Mouse (Mus musculus) midbrain, embryonic 13.5 days (tissue): ENCODE results near the gene Gm16253. TPM values are rescaled to one million over a fixed set of nuclear protein-coding genes. Genes with fewer than 3 reads are reported as not detected.
"Not testable (repeated sequence)": the region's sequence is repeated elsewhere in the genome, so short reads cannot be mapped to it uniquely, and the experiment has no call there.

ENCODE experiments used
- ATAC-seq: fragments of 200-750 bp; cut with Nextera tagmentation; 2 replicates; pipeline ENCODE4 v1.8.0; 2017; ENCODE audit warnings: mild to moderate bottlenecking, moderate TSS enrichment, moderate library complexity
- H3K27ac ChIP-seq: fragments of 300-500 bp; sonication (generic); 2 replicates; pipeline ENCODE4 v1.5.1; 2015; ENCODE audit warnings: inconsistent platforms, mild to moderate bottlenecking, moderate library complexity
- H3K27me3 ChIP-seq: fragments of 300-500 bp; sonication (generic); 2 replicates; pipeline ENCODE4 v1.6.1; 2015; ENCODE audit warnings: mild to moderate bottlenecking, inconsistent platforms
- H3K36me3 ChIP-seq: fragments of 300-500 bp; sonication (generic); 2 replicates; pipeline ENCODE4 v1.6.1; 2015; ENCODE audit warnings: mild to moderate bottlenecking, inconsistent platforms
- H3K4me1 ChIP-seq: fragments of 300-500 bp; sonication (generic); replicated peaks from 2 replicates; pipeline ENCODE4 v1.6.1; 2015; ENCODE audit warnings: inconsistent platforms
- H3K4me2 ChIP-seq: fragments of 300-500 bp; sonication (generic); replicated peaks from 2 replicates; pipeline ENCODE4 v1.6.1; 2015; ENCODE audit warnings: moderate library complexity, mild to moderate bottlenecking, inconsistent platforms
- H3K4me3 ChIP-seq: fragments of 300-500 bp; sonication (generic); replicated peaks from 2 replicates; pipeline ENCODE4 v1.5.1; 2015; ENCODE audit warnings: mild to moderate bottlenecking, inconsistent platforms
- H3K9ac ChIP-seq: fragments of 300-500 bp; sonication (generic); replicated peaks from 2 replicates; pipeline ENCODE4 v1.6.1; 2015; ENCODE audit warnings: mild to moderate bottlenecking, inconsistent platforms
- H3K9me3 ChIP-seq: fragments of 300-500 bp; sonication (generic); 2 replicates; pipeline ENCODE4 v1.6.1; 2016; ENCODE audit warnings: mild to moderate bottlenecking, inconsistent platforms
- WGBS: fragments of 180-500 bp; shearing (Covaris S2); methylation state at CpG from one replicate; pipeline ENCODE4 v1.1.7; 2015; 5-methylcytosine and 5-hydroxymethylcytosine counted together
- polyA plus RNA-seq: library from polyadenylated mRNA; unstranded; fragments of >200 nt; fragmentation: Nextera tagmentation; extraction: Ambion mirVana; gene quantifications from 2 replicates; pipeline ENCODE4 v1.2.1, GENCODE M21; 2015

The Gm16253 gene
- polyA plus RNA-seq, 1 experiment from 2014 or later = 1.7 TPM

- 31% methylated on average over 5 of the region's 5 CpGs for WGBS
- H3K4me1 ChIP-seq = peaks cover 63% of the 10 kb centered on the region
- 0 out of 2 replicates have a peak, but pooled peaks cover 2% of the 10 kb centered on the region for H3K27me3 ChIP-seq
- no peaks in the 10 kb centered on the region for H3K9me3 ChIP-seq
- peak overlapping the region; percentile 84 for H3K4me3 ChIP-seq
- peak overlapping the region; percentile 95 for H3K27ac ChIP-seq
- H3K4me2 ChIP-seq = peak overlapping the region; percentile 84
- H3K36me3 ChIP-seq = 0 out of 2 replicates have a peak, but pooled peaks cover 5% of the 10 kb centered on the region
- ATAC-seq = no peak
- peak overlapping the region; percentile 92 for H3K9ac ChIP-seq
Measured at GRCm38 (mm10) chr3:96603311-96603710, 26.5 kb downstream of the Gm16253 start.

GRCm38 (mm10) chr3:96606007-96606406 lies 29.2 kb downstream of the Gm16253 start:
- not testable (repeated sequence) for H3K36me3 ChIP-seq, H3K27me3 ChIP-seq, ATAC-seq, H3K9me3 ChIP-seq, H3K27ac ChIP-seq, H3K4me3 ChIP-seq, H3K9ac ChIP-seq, H3K4me2 ChIP-seq
- 88% methylated on average over 4 of the region's 4 CpGs for WGBS
- H3K4me1 ChIP-seq = peaks cover 42% of the 10 kb centered on the region

GRCm38 (mm10) chr3:96606618-96607017 lies 29.8 kb downstream of the Gm16253 start:
- no peaks in the 10 kb centered on the region for H3K27me3 ChIP-seq
- no peaks in the 10 kb centered on the region for H3K9me3 ChIP-seq
- ATAC-seq = no peak
- H3K27ac ChIP-seq = no peak overlapping the region
- 0 out of 2 replicates have a peak, but pooled peaks cover 5% of the 10 kb centered on the region for H3K36me3 ChIP-seq
- H3K4me3 ChIP-seq = no peak overlapping the region
- peaks cover 42% of the 10 kb centered on the region for H3K4me1 ChIP-seq
- no peak overlapping the region for H3K9ac ChIP-seq
- WGBS = 94% methylated on average over 4 of the region's 4 CpGs
- H3K4me2 ChIP-seq = no peak overlapping the region

- H3K4me1 ChIP-seq = no peaks in the 10 kb centered on the region
- no peak overlapping the region for H3K4me3 ChIP-seq
- peaks cover 73% of the 10 kb centered on the region for H3K36me3 ChIP-seq
- H3K4me2 ChIP-seq = no peak overlapping the region
- no peak for ATAC-seq
- H3K9me3 ChIP-seq = no peaks in the 10 kb centered on the region
- WGBS = 96% methylated on average over 3 of the region's 3 CpGs
- H3K27me3 ChIP-seq = no peaks in the 10 kb centered on the region
- H3K27ac ChIP-seq = no peak overlapping the region
- H3K9ac ChIP-seq = no peak overlapping the region
Measured at GRCm38 (mm10) chr3:96617941-96618340, 41.2 kb downstream of the Gm16253 start.

GRCm38 (mm10) chr3:96623201-96623600 lies 46.4 kb downstream of the Gm16253 start:
- Histone ChIP-seq H3K4me2 (no peak overlapping the region), H3K27me3 (no peaks in the 10 kb centered on the region), H3K9ac (no peak overlapping the region), H3K4me3 (no peak overlapping the region), H3K36me3 (peaks cover 66% of the 10 kb centered on the region), H3K4me1 (no peaks in the 10 kb centered on the region), H3K27ac (no peak overlapping the region), H3K9me3 (no peaks in the 10 kb centered on the region)
- WGBS = 92% methylated on average over 4 of the region's 4 CpGs
- no peak for ATAC-seq

- no peaks in the 10 kb centered on the region for H3K27me3 ChIP-seq
- H3K9me3 ChIP-seq = no peaks in the 10 kb centered on the region
- peak within 1 kb of the TSS; percentile 76 for H3K4me3 ChIP-seq
- H3K4me2 ChIP-seq = peak within 1 kb of the TSS; percentile 89
- H3K36me3 ChIP-seq = peaks cover 33% of the 10 kb centered on the region
- 2% methylated on average over 48 of the region's 48 CpGs for whole genome bisulfite sequencing
- peak; percentile 96 for ATAC-seq
- peak within 1 kb of the TSS; percentile 78 for H3K9ac ChIP-seq
- peaks cover 23% of the 10 kb centered on the region for H3K4me1 ChIP-seq
- H3K27ac ChIP-seq = peak within 1 kb of the TSS; percentile 79
Measured at GRCm38 (mm10) chr3:96629729-96630600, 53.2 kb downstream of the Gm16253 start, which contains the start of gene Rbm8a. TSS of gene Rbm8a (plus strand) at chr3:96629933.

Other genes with a start within 250 kb of the Gm16253 start
- not detected in 2 replicates for gene BC107364, start 124.7 kb upstream of the Gm16253 start, polyA plus RNA-seq
- 0.62 and 0.76 TPM in 2 replicates for gene Hfe2, start 51.8 kb upstream of the Gm16253 start, polyA plus RNA-seq
- gene Txnip, start 19.0 kb upstream of the Gm16253 start, polyA plus RNA-seq = 52.2 and 57.6 TPM in 2 replicates
- gene Polr3gl, start 17.2 kb downstream of the Gm16253 start, polyA plus RNA-seq = 41.1 and 42.0 TPM in 2 replicates
- 5.3 and 6.5 TPM in 2 replicates for gene Ankrd34a, start 19.7 kb downstream of the Gm16253 start, polyA plus RNA-seq
- 5.7 and 6.2 TPM in 2 replicates for gene Lix1l, start 24.2 kb downstream of the Gm16253 start, polyA plus RNA-seq
- gene Rbm8a, start 52.9 kb downstream of the Gm16253 start, polyA plus RNA-seq = 147 TPM in 2 replicates
- 52.0 and 52.6 TPM in 2 replicates for gene Pex11b, start 58.4 kb downstream of the Gm16253 start, polyA plus RNA-seq
- 0.15 and 0.16 TPM in 2 replicates for gene Gm42957, start 58.5 kb downstream of the Gm16253 start, polyA plus RNA-seq
- gene Itga10, start 68.6 kb downstream of the Gm16253 start, polyA plus RNA-seq = 0.71 and 0.81 TPM in 2 replicates
- 0.58 and 0.59 TPM in 2 replicates for gene Ankrd35, start 93.1 kb downstream of the Gm16253 start, polyA plus RNA-seq
- gene Pias3, start 119.4 kb downstream of the Gm16253 start, polyA plus RNA-seq = 33.9 and 36.7 TPM in 2 replicates
- 10.1 and 10.6 TPM in 2 replicates for gene Nudt17, start 131.6 kb downstream of the Gm16253 start, polyA plus RNA-seq
- 38.4 and 38.8 TPM in 2 replicates for gene Polr3c, start 150.6 kb downstream of the Gm16253 start, polyA plus RNA-seq
- 76.2 and 80.2 TPM in 2 replicates for gene Rnf115, start 150.7 kb downstream of the Gm16253 start, polyA plus RNA-seq